Mouse (Mus musculus) embryo, embryonic 11 days (tissue): Measurements from ENCODE around the gene Cdcp1.
A peak's percentile ranks its signal among the peaks of the same experiment; 100 is the strongest.

Experiments
- DNase-seq: peaks from one replicate; pipeline ENCODE4 v3.0.0-alpha.2; 2015

Gene Cdcp1

GRCm38 (mm10) chr9:123206948-123207347, 8.9 kb downstream of the Cdcp1 start:
- DNase-seq, result no peak

- DNase-seq, result no peak
These were observed 9.3 kb downstream of the Cdcp1 start for GRCm38 (mm10) chr9:123206526-123206925.

GRCm38 (mm10) chr9:123200116-123200515, 15.7 kb downstream of the Cdcp1 start:
- no peak for DNase-seq

GRCm38 (mm10) chr9:123188271-123188670, 27.6 kb downstream of the Cdcp1 start:
- no peak for DNase-seq

GRCm38 (mm10) chr9:123187589-123187988, 28.2 kb downstream of the Cdcp1 start:
- DNase-seq, result no peak

- no peak for DNase-seq
These were observed 29.7 kb downstream of the Cdcp1 start for GRCm38 (mm10) chr9:123186151-123186550.

- DNase-seq, result no peak
These were observed 30.3 kb downstream of the Cdcp1 start for GRCm38 (mm10) chr9:123185546-123185945.

- no peak for DNase-seq
These were observed 32.6 kb downstream of the Cdcp1 start for GRCm38 (mm10) chr9:123183226-123183625.

GRCm38 (mm10) chr9:123180003-123180402, 35.8 kb downstream of the Cdcp1 start:
- no peak for DNase-seq

- DNase-seq, result no peak
These were observed 38.3 kb downstream of the Cdcp1 start for GRCm38 (mm10) chr9:123177380-123178048.

- DNase-seq, result no peak
These were observed 41.5 kb downstream of the Cdcp1 start for GRCm38 (mm10) chr9:123174356-123174755.

- no peak for DNase-seq
These were observed 42.1 kb downstream of the Cdcp1 start for GRCm38 (mm10) chr9:123173760-123174159.

GRCm38 (mm10) chr9:123165781-123166443, 49.9 kb downstream of the Cdcp1 start:
- no peak for DNase-seq

- no peak for DNase-seq
These were observed 52.7 kb downstream of the Cdcp1 start for GRCm38 (mm10) chr9:123162985-123163694.

GRCm38 (mm10) chr9:123161792-123162191, 54.0 kb downstream of the Cdcp1 start:
- no peak for DNase-seq

GRCm38 (mm10) chr9:123159330-123159729, 56.5 kb downstream of the Cdcp1 start:
- DNase-seq, result peak; percentile 57

- DNase-seq, result peak; percentile 53
These were observed 57.6 kb downstream of the Cdcp1 start for GRCm38 (mm10) chr9:123158125-123158836.

- DNase-seq, result no peak
These were observed 58.1 kb downstream of the Cdcp1 start for GRCm38 (mm10) chr9:123157699-123158098.

- peak; percentile 38 for DNase-seq
These were observed 58.9 kb downstream of the Cdcp1 start for GRCm38 (mm10) chr9:123156910-123157361.

- DNase-seq, result no peak
These were observed 62.7 kb downstream of the Cdcp1 start for GRCm38 (mm10) chr9:123153121-123153520.

- DNase-seq, result no peak
These were observed 63.8 kb downstream of the Cdcp1 start for GRCm38 (mm10) chr9:123152026-123152425.

- no peak for DNase-seq
These were observed 64.3 kb downstream of the Cdcp1 start for GRCm38 (mm10) chr9:123151561-123151960.
